Mouse (Mus musculus) CD4-positive, CD25-positive, alpha-beta regulatory T cell, adult 2 months (primary cell): ENCODE measurements at regions not wholly inside any gene's neighbourhood (a gene's known extent, or its start where the extent isn't known, plus 50 kb on each side); places are given as distances from the start of the nearest gene placed in this dataset.

Experiments
- DNase-seq: peaks from one replicate; pipeline ENCODE4 v3.0.0-alpha.2; 2012; ENCODE audit warnings: low read depth, low spot score

GRCm38 (mm10) chr7:83077035-83077918 lies 210.1 kb downstream of the Mex3b start:
- no peak for DNase-seq

GRCm38 (mm10) chr7:83077919-83078265 lies 210.8 kb downstream of the Mex3b start:
- no peak for DNase-seq

- DNase-seq, result no peak
These were observed 211.6 kb downstream of the Mex3b start for GRCm38 (mm10) chr7:83078695-83079094.

GRCm38 (mm10) chr7:83079842-83080241 lies 212.7 kb downstream of the Mex3b start:
- DNase-seq, result no peak

- no peak for DNase-seq
These were observed 217.5 kb downstream of the Mex3b start for GRCm38 (mm10) chr7:83084496-83085082.

DNA sequence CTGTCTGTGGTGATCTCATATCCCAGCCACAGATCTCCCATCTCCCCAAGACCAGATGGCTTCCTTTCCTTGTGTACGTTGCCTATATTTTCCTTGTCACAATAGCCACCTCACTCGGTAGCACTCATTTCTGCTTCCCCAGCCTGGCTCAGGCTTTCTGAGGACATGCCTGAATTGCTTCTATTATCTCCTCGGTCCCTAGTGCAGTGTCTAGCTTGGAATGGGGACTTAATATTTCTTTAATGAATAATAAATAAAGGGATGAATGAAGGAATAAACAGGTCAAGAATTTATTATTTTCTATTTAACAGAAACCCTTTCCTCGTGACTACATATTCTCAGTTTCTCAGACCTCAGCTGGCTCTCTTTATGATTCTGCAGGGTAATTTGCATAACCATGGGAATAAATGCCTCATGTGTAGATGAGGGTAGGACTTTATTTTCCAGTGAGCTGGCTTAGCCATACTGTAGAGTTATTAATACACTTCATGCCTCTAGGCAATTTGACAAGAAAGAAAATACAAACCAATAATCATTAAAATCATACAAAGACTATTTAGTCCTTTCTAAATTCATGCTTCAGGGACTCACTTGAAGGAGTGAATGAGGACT lies 218.5 kb downstream of the Mex3b start:
- no peak for DNase-seq

DNA sequence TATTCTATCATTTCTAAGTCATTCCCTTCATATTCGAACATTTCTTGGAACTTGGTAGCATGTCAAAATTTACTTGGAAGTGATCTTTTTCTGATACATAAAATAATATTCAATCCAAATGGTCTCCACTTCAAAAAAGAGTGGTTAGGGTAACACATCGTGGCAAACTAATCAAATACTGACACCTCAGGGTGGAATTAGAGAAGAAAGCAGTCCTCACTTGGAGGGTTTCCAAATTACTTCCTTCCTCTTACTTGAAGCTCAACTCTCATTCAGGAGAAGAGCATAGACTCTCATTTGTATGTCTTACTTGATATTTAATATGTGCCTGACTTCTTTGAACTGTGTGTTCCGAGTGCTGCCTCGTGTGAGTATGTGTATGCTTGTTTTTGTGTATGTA lies 220.3 kb downstream of the Mex3b start:
- no peak for DNase-seq

DNA sequence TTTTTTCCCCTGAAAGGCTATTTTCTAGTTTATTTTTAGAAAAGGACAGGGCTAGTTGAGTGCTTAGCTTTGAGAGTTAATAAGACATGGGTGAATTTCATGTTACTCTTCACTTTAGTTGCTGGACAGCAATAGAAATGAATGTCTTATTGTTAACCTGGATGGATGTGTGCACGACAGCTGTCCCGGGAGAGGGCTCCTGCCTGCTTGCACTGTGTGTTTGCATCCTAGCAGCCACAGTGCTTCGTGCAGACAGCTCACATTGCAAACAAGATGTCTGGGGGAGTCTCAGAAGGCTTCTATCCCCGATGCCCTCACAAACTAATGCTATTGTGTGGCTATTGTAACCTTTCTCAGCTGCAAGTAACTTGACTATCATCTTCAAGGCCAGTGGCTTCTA lies 221.0 kb downstream of the Mex3b start:
- DNase-seq, result no peak

DNA sequence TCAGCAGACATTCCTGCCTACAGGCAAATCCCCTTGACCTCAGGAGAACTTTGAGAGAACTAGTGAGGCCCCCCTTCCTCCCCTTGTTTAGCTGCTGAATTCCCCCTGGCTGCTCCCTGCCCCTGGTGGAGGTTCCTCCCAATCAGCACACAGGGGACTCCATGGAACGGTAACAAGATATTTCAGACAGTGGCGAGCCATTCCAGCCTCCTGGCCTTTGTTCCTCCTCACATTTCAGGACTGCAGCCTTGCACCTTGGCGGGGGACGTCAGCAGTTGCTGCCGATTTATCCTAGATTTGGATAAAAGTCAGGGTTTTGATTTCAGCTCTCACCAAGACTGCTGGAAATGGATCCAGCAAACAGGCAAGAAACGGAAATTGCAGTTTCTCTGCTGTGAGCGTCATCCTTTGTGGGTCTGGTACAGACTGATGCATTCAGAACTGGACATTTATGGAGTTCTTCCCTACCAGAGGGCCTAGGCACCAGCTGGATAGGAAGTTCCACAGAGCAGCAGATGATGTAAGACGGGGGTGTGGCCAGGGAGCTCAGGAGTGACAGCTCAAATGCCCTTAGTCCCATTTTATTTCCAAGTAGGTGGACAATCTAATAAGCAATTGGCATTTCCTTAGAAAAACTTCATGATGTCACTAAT lies 222.3 kb downstream of the Mex3b start:
- DNase-seq, result no peak

GRCm38 (mm10) chr7:83093923-83094355 lies 226.8 kb downstream of the Mex3b start:
- no peak for DNase-seq

DNA sequence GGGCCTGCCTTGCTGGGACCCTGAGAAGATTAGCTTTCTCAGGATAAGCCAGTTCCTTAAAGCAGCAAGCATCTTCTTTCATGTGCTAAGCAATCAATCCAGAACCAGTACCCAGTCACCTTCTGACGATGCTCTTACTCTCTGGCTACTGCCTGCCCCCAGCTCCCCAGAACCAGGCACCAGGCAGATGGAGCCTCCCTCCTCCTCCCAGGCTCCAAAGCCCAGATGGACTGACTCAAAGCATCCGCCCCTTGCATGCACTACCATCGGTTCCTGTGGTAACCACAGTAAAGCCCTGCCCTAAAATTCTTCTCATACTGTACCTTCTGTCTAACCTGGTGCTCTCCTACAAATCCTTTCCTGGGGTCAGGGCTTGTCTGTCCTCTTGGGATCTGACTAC lies 227.8 kb downstream of the Mex3b start:
- DNase-seq, result no peak

DNA sequence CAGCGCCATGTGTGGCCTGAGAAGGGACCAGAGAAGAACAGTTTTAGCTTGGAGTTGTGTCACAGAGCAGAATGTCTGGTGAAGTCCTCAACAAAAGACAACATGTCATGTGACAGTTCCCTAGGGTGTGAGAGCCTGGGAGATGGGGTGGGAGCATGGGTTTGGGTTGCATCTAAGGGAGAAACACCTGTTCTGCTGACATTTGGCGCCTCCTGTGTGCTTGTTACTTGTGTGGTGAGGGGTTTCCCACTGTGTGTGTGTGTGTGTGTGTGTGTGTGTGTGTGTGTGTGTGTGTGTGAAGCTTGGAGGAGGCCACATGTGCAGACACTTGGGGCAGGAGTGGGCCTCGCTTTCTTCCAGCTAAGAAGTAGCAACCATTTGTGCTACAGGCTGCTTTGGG lies 228.5 kb downstream of the Mex3b start:
- no peak for DNase-seq

DNA sequence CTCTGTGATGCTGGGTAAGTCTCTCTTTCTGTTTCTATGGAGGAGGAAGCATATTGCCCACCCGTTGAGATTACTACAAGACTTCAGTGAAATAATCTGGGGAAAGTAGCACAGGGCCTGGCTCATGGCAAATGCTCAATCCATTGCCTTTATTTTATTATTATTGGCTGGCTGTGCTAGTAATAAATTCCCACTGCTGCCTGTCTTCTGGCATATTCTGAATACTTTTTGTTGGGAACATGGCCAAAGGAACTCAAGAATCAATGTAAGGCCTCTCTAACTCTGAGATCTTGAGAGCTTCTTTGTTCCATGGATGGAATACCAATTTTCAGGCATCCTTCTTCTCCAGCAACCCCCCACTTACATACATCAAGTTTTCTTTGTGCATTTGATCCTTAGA lies 237.3 kb downstream of the Mex3b start:
- no peak for DNase-seq

- DNase-seq, result no peak
These were observed 238.5 kb downstream of the Mex3b start for GRCm38 (mm10) chr7:83105672-83106071.

DNA sequence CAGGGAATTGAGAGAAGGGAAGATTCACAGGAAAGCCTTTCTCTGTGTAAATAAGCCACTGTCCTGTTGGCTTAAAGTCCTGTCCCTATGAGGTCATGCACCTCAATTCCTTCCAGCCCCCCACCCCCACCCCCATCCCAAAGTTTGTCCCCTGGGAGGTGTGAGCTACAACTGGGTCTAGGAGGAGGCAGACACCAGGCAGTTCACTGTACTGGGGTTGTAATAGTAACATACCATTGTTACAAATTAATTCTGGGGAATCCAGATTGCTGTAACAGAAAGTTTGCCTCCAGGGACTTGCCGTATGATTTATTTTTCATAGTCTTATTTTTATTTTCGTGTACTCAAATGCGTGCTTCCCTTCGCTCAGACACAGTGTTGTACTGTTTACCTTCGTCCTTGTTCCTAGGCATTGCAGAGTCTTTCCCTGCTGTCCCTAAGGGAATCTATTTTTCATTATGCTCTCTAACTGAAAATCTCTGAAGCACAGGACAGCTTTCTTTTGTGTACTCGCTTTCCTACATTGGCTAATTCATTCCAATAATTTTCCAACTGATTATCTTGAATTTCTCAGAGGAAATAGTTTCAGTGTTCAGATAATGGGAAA lies 244.2 kb downstream of the Mex3b start:
- DNase-seq, result no peak

DNA sequence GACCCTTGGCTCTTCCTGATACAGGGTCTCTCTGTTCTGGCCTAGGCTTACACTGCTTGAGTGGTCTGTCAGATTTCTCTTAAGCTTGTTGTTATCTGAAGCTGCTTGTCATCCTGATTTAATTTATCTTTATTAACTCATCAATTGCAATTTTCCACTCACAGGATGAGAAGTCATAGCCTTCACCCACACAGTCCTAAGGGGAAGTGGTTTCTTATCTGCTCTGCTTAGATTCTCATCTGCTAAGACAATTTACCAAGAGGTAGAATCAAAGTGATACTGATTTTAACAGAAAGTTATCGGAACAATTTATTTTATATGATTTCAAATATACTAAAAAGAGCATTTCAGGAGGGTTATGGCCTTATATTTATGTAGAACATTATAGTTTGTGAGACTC lies 249.4 kb downstream of the Mex3b start:
- peak; percentile 49 for DNase-seq

GRCm38 (mm10) chr7:83117065-83117464 lies 249.9 kb downstream of the Mex3b start:
- DNase-seq, result no peak

DNA sequence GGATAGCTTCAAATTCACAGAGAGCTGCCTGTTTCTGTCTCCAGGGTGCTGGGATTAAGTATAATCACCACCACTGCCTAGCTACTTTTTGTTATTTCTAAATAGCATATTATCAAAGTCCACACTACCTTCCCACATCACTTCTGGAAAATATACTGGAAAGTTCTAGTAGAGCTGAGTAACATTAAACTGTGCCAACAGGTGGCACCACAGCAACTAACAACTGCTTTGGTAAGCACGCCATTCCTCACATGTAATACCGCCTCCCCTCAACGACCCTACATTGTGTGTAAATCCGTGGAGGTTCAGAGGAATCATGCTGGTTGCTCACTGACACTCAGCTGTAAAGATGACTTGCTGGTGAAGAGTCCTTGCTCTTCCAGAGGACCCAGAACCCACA lies 259.1 kb downstream of the Mex3b start:
- DNase-seq, result peak; percentile 29

DNA sequence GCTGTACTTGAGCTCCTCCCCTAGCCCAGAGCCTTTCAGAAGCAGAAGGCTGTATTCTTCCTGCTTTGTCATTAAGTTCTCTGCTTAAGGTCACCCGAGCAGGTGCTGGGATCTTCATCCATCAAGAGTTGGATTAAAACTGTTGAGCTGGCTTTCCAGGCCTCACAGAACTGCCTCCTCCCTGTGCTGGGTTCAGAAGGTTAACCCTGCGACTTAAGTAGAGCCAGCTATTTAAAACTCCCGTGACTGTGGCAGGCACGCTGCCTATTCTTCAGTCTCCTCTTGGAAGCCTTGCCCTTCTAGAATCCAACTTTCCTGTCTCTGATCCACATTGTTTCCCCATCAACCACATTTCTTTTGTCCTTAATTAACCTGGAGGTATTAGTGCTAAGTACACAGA lies 273.1 kb downstream of the Mex3b start:
- no peak for DNase-seq

DNA sequence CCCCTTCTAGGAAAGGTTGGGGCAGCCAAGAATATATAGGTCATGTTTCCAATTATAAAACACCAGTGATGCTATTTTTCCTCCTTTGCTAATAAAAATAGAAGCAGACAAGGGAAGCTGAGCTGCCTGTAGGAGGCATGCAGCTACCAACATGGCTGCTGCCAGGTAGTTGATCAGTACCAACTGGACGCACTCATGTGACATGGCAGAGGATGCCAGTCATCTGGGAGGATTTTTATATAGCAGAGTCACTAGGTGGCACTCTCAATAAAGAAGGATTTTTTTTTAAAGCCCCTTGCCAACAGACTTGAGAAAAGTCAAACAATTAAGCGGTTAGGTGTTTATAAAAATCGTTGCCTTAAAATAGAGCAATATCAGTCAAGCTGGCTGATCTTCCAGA lies 273.5 kb downstream of the Mex3b start:
- DNase-seq, result peak; percentile 31

GRCm38 (mm10) chr7:83144018-83144417 lies 276.9 kb downstream of the Mex3b start:
- DNase-seq, result peak; percentile 49

DNA sequence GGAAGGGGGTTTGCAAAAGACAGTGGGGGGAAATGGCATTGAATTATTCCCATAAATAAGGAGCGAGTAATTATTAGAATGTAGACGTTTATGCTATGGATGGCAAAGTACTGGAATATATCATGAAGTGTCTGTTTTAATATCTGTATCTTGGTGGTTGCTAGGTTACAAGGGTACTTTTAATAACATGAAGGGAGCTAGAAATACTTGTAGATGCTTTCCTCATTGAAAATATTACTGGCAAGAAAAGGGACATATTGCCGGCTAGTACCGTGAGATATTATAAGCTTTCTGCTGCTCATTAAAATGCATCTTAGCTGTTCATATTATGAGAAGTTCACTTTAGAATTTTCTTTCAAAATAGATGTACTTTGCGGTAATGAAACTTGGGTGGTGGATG lies 278.4 kb downstream of the Mex3b start:
- no peak for DNase-seq
